Mouse (Mus musculus): ENCODE measurements around the gene Vmn1r3. TPM values are rescaled to one million over a fixed set of nuclear protein-coding genes. Genes with fewer than 3 reads are reported as not detected.
"Not testable (repeated sequence)": the region's sequence is repeated elsewhere in the genome, so short reads cannot be mapped to it uniquely, and the experiment has no call there.

Vmn1r3 gene
- polyA plus RNA-seq, 2 experiments, result not detected

GRCm38 (mm10) chr4:3227751-3228150 is 42.6 kb upstream of the Vmn1r3 start:
- Histone ChIP-seq H3K4me1 (ENCODE audit: control insufficient read depth, insufficient read depth, low read length) (no peaks in the 10 kb centered on the region), H3K9me3 (ENCODE audit: control insufficient read depth, low read length) (peaks cover 33% of the 10 kb centered on the region), H3K27ac (replicated peaks; ENCODE audit: low read depth, low read length) (no peak overlapping the region), H3K4me2 (replicated peaks; ENCODE audit: low read depth, low read length, severe bottlenecking) (no peak overlapping the region), H3K27me3 (ENCODE audit: control insufficient read depth, insufficient read depth, low read length) (no peaks in the 10 kb centered on the region), H3K4me3 (replicated peaks; ENCODE audit: low read length) (no peak overlapping the region), H3K9ac (ENCODE audit: low read depth, low read length, severe bottlenecking) (no peak overlapping the region), H3K36me3 (ENCODE audit: control insufficient read depth, insufficient read depth, low read length) (no peaks in the 10 kb centered on the region)
- 56% methylated on average over 5 of the region's 5 CpGs for WGBS
- TF ChIP-seq POLR2A (IDR thresholded peaks at IDR 0.05; ENCODE audit: borderline replicate concordance, extremely low read depth, insufficient read depth, insufficient read length), result no peak
- no peak for DNase-seq (ENCODE audit: low spot score)
- no peak for ATAC-seq (ENCODE audit: low FRiP score, low read depth)

- Histone ChIP-seq H3K4me2 (replicated peaks; ENCODE audit: low read depth, low read length, severe bottlenecking) (no peak overlapping the region), H3K4me3 (replicated peaks; ENCODE audit: low read length) (no peak overlapping the region), H3K36me3 (ENCODE audit: control insufficient read depth, insufficient read depth, low read length) (no peaks in the 10 kb centered on the region), H3K27me3 (ENCODE audit: control insufficient read depth, insufficient read depth, low read length) (no peaks in the 10 kb centered on the region), H3K27ac (replicated peaks; ENCODE audit: low read depth, low read length) (no peak overlapping the region), H3K9ac (ENCODE audit: low read depth, low read length, severe bottlenecking) (no peak overlapping the region), H3K4me1 (ENCODE audit: control insufficient read depth, insufficient read depth, low read length) (no peaks in the 10 kb centered on the region), H3K9me3 (ENCODE audit: control insufficient read depth, low read length) (peaks cover 33% of the 10 kb centered on the region)
- ATAC-seq (ENCODE audit: low FRiP score, low read depth) (no peak), DNase-seq (ENCODE audit: low spot score) (no peak)
- no peak for TF ChIP-seq POLR2A (IDR thresholded peaks at IDR 0.05; ENCODE audit: borderline replicate concordance, extremely low read depth, insufficient read depth, insufficient read length)
- 72% methylated on average over 3 of the region's 3 CpGs for WGBS
Measured at GRCm38 (mm10) chr4:3226488-3226887, 41.3 kb upstream of the Vmn1r3 start.

- not testable (repeated sequence) for DNase-seq (ENCODE audit: low spot score); H3K4me3 ChIP-seq (replicated peaks; ENCODE audit: low read length); H3K27ac ChIP-seq (replicated peaks; ENCODE audit: low read depth, low read length); H3K27me3 ChIP-seq (ENCODE audit: control insufficient read depth, insufficient read depth, low read length); H3K4me1 ChIP-seq (ENCODE audit: control insufficient read depth, insufficient read depth, low read length); H3K36me3 ChIP-seq (ENCODE audit: control insufficient read depth, insufficient read depth, low read length); H3K4me2 ChIP-seq (replicated peaks; ENCODE audit: low read depth, low read length, severe bottlenecking); ATAC-seq (ENCODE audit: low FRiP score, low read depth); H3K9ac ChIP-seq (ENCODE audit: low read depth, low read length, severe bottlenecking)
- WGBS, result 58% methylated on average over 3 of the region's 3 CpGs
- peaks cover 33% of the 10 kb centered on the region for H3K9me3 ChIP-seq (ENCODE audit: control insufficient read depth, low read length)
Measured at GRCm38 (mm10) chr4:3225416-3225815, 40.3 kb upstream of the Vmn1r3 start.

GRCm38 (mm10) chr4:3224848-3225247 is 39.7 kb upstream of the Vmn1r3 start:
- not testable (repeated sequence) for H3K27ac ChIP-seq (replicated peaks; ENCODE audit: low read depth, low read length); H3K36me3 ChIP-seq (ENCODE audit: control insufficient read depth, insufficient read depth, low read length); DNase-seq (ENCODE audit: low spot score); H3K9ac ChIP-seq (ENCODE audit: low read depth, low read length, severe bottlenecking); H3K4me1 ChIP-seq (ENCODE audit: control insufficient read depth, insufficient read depth, low read length); H3K4me2 ChIP-seq (replicated peaks; ENCODE audit: low read depth, low read length, severe bottlenecking); H3K27me3 ChIP-seq (ENCODE audit: control insufficient read depth, insufficient read depth, low read length); ATAC-seq (ENCODE audit: low FRiP score, low read depth); H3K4me3 ChIP-seq (replicated peaks; ENCODE audit: low read length)
- peaks cover 31% of the 10 kb centered on the region for H3K9me3 ChIP-seq (ENCODE audit: control insufficient read depth, low read length)
- WGBS, result 53% methylated on average over 3 of the region's 3 CpGs

- H3K36me3 ChIP-seq (ENCODE audit: control insufficient read depth, insufficient read depth, low read length); H3K4me2 ChIP-seq (replicated peaks; ENCODE audit: low read depth, low read length, severe bottlenecking); H3K27me3 ChIP-seq (ENCODE audit: control insufficient read depth, insufficient read depth, low read length); ATAC-seq (ENCODE audit: low FRiP score, low read depth); H3K27ac ChIP-seq (replicated peaks; ENCODE audit: low read depth, low read length); H3K9ac ChIP-seq (ENCODE audit: low read depth, low read length, severe bottlenecking); H3K4me1 ChIP-seq (ENCODE audit: control insufficient read depth, insufficient read depth, low read length); H3K4me3 ChIP-seq (replicated peaks; ENCODE audit: low read length); DNase-seq (ENCODE audit: low spot score): not testable (repeated sequence)
- peaks cover 21% of the 10 kb centered on the region for H3K9me3 ChIP-seq (ENCODE audit: control insufficient read depth, low read length)
- 68% methylated on average over 4 of the region's 9 CpGs for WGBS
Measured at GRCm38 (mm10) chr4:3223483-3224209, 38.5 kb upstream of the Vmn1r3 start.

GRCm38 (mm10) chr4:3216382-3216781 is 31.2 kb upstream of the Vmn1r3 start:
- 83% methylated on average over 2 of the region's 2 CpGs for WGBS
- not testable (repeated sequence) for ATAC-seq (ENCODE audit: low FRiP score, low read depth); H3K27me3 ChIP-seq (ENCODE audit: control insufficient read depth, insufficient read depth, low read length); DNase-seq (ENCODE audit: low spot score); H3K9ac ChIP-seq (ENCODE audit: low read depth, low read length, severe bottlenecking); H3K9me3 ChIP-seq (ENCODE audit: control insufficient read depth, low read length); H3K4me1 ChIP-seq (ENCODE audit: control insufficient read depth, insufficient read depth, low read length); H3K4me2 ChIP-seq (replicated peaks; ENCODE audit: low read depth, low read length, severe bottlenecking); H3K27ac ChIP-seq (replicated peaks; ENCODE audit: low read depth, low read length); H3K36me3 ChIP-seq (ENCODE audit: control insufficient read depth, insufficient read depth, low read length); H3K4me3 ChIP-seq (replicated peaks; ENCODE audit: low read length)

GRCm38 (mm10) chr4:3213349-3213748 is 28.2 kb upstream of the Vmn1r3 start:
- not testable (repeated sequence) for DNase-seq (ENCODE audit: low spot score); H3K4me3 ChIP-seq (replicated peaks; ENCODE audit: low read length); H3K36me3 ChIP-seq (ENCODE audit: control insufficient read depth, insufficient read depth, low read length); H3K27ac ChIP-seq (replicated peaks; ENCODE audit: low read depth, low read length); ATAC-seq (ENCODE audit: low FRiP score, low read depth); H3K9ac ChIP-seq (ENCODE audit: low read depth, low read length, severe bottlenecking); H3K4me1 ChIP-seq (ENCODE audit: control insufficient read depth, insufficient read depth, low read length); H3K9me3 ChIP-seq (ENCODE audit: control insufficient read depth, low read length); H3K27me3 ChIP-seq (ENCODE audit: control insufficient read depth, insufficient read depth, low read length); H3K4me2 ChIP-seq (replicated peaks; ENCODE audit: low read depth, low read length, severe bottlenecking)
- 67% methylated on average over 3 of the region's 4 CpGs for WGBS

- not testable (repeated sequence) for H3K4me3 ChIP-seq (replicated peaks; ENCODE audit: low read length); H3K9me3 ChIP-seq (ENCODE audit: control insufficient read depth, low read length); H3K27ac ChIP-seq (replicated peaks; ENCODE audit: low read depth, low read length); ATAC-seq (ENCODE audit: low FRiP score, low read depth); H3K36me3 ChIP-seq (ENCODE audit: control insufficient read depth, insufficient read depth, low read length); H3K4me1 ChIP-seq (ENCODE audit: control insufficient read depth, insufficient read depth, low read length); H3K4me2 ChIP-seq (replicated peaks; ENCODE audit: low read depth, low read length, severe bottlenecking); H3K9ac ChIP-seq (ENCODE audit: low read depth, low read length, severe bottlenecking); H3K27me3 ChIP-seq (ENCODE audit: control insufficient read depth, insufficient read depth, low read length); DNase-seq (ENCODE audit: low spot score)
- 60% methylated on average over 1 of the region's 1 CpGs for WGBS
Measured at GRCm38 (mm10) chr4:3209643-3210217, 24.6 kb upstream of the Vmn1r3 start.
